Mouse (Mus musculus) lung, embryonic 14.5 days (tissue): Measurements from ENCODE around the gene Bora. TPM values are rescaled to one million over a fixed set of nuclear protein-coding genes. Genes with fewer than 3 reads are reported as not detected.

Experiments
- ATAC-seq: fragments of 200-750 bp; cut with Nextera tagmentation; 2 replicates; pipeline ENCODE4 v1.8.0; 2017; ENCODE audit warnings: mild to moderate bottlenecking, moderate TSS enrichment, moderate library complexity; ENCODE audit not compliant: insufficient read depth
- DNase-seq: peaks from one replicate; pipeline ENCODE4 v3.0.0-alpha.2; 2015
- H3K27ac ChIP-seq: fragments of 300-500 bp; sonication (generic); 2 replicates; pipeline ENCODE4 v1.5.1; 2014; ENCODE audit warnings: low read depth, mild to moderate bottlenecking, moderate library complexity
- H3K27me3 ChIP-seq: fragments of 300-500 bp; sonication (generic); 2 replicates; pipeline ENCODE4 v1.6.1; 2014; ENCODE audit warnings: low read length, control low read depth; ENCODE audit not compliant: insufficient read depth
- H3K36me3 ChIP-seq: fragments of 300-500 bp; sonication (generic); 2 replicates; pipeline ENCODE4 v1.6.1; 2014; ENCODE audit warnings: control low read depth; ENCODE audit not compliant: insufficient read depth
- H3K4me1 ChIP-seq: fragments of 300-500 bp; sonication (generic); 2 replicates; pipeline ENCODE4 v1.6.1; 2014; ENCODE audit warnings: antibody characterized with exemption, control low read depth; ENCODE audit not compliant: insufficient read depth
- H3K4me2 ChIP-seq: fragments of 300-500 bp; sonication (generic); 2 replicates; pipeline ENCODE4 v1.6.1; 2014; ENCODE audit warnings: mild to moderate bottlenecking
- H3K4me3 ChIP-seq: fragments of 300-500 bp; sonication (generic); 2 replicates; pipeline ENCODE4 v1.5.1; 2014; ENCODE audit warnings: low read depth, low read length
- H3K9ac ChIP-seq: fragments of 300-500 bp; sonication (generic); 2 replicates; pipeline ENCODE4 v1.6.1; 2014
- H3K9me3 ChIP-seq: fragments of 300-500 bp; sonication (generic); 2 replicates; pipeline ENCODE4 v1.6.1; 2016; ENCODE audit warnings: low read depth, low read length, control low read depth
- CTCF ChIP-seq: IDR thresholded peaks from 2 replicates; pipeline ENCODE4 v1.5.1; 2016; ENCODE audit warnings: antibody characterized with exemption, low read depth
- WGBS: fragments of 180-500 bp; shearing (Covaris S2); extraction: QIAGEN DNeasy Blood & Tissue Kit; methylation state at CpG from one replicate; pipeline ENCODE4 v1.1.7; 2014; 5-methylcytosine and 5-hydroxymethylcytosine counted together
- polyA plus RNA-seq: library from polyadenylated mRNA; unstranded; fragments of >200 nt; fragmentation: Nextera tagmentation; extraction: Ambion mirVana; gene quantifications from 2 replicates; pipeline ENCODE4 v1.2.1, GENCODE M21; 2014

Gene Bora
- polyA plus RNA-seq, 1 experiment from 2014 or later, result 93.3 TPM

GRCm38 (mm10) chr14:99106671-99107070 lies 60.6 kb downstream of the Bora start:
- Histone ChIP-seq H3K27ac (no peak overlapping the region), H3K36me3 (peaks cover 64% of the 10 kb centered on the region), H3K4me1 (no peaks in the 10 kb centered on the region), H3K4me3 (no peak overlapping the region), H3K4me2 (no peak overlapping the region), H3K9me3 (no peaks in the 10 kb centered on the region), H3K9ac (no peak overlapping the region), H3K27me3 (no peaks in the 10 kb centered on the region)
- 91% methylated on average over 2 of the region's 2 CpGs for WGBS
- TF ChIP-seq CTCF, result no peak
- DNase-seq, result no peak
- ATAC-seq, result no peak

- Histone ChIP-seq H3K4me1 (no peaks in the 10 kb centered on the region), H3K4me2 (no peak overlapping the region), H3K9me3 (no peaks in the 10 kb centered on the region), H3K27me3 (no peaks in the 10 kb centered on the region), H3K36me3 (peaks cover 63% of the 10 kb centered on the region), H3K27ac (no peak overlapping the region), H3K9ac (no peak overlapping the region), H3K4me3 (no peak overlapping the region)
- 86% methylated on average over 2 of the region's 2 CpGs for WGBS
- ATAC-seq (no peak), DNase-seq (no peak)
- TF ChIP-seq CTCF, result no peak
Observed at GRCm38 (mm10) chr14:99107631-99108187, 61.7 kb downstream of the Bora start.

GRCm38 (mm10) chr14:99108762-99109161 lies 62.7 kb downstream of the Bora start:
- no peak for TF ChIP-seq CTCF
- WGBS, result 86% methylated on average over 6 of the region's 6 CpGs
- peaks cover 65% of the 10 kb centered on the region for H3K36me3 ChIP-seq
- H3K4me2 ChIP-seq, result no peak overlapping the region
- no peaks in the 10 kb centered on the region for H3K4me1 ChIP-seq
- no peak overlapping the region for H3K27ac ChIP-seq
- no peak overlapping the region for H3K9ac ChIP-seq
- H3K27me3 ChIP-seq, result no peaks in the 10 kb centered on the region
- no peak for DNase-seq
- ATAC-seq, result no peak
- no peak overlapping the region for H3K4me3 ChIP-seq
- H3K9me3 ChIP-seq, result no peaks in the 10 kb centered on the region

GRCm38 (mm10) chr14:99117576-99117975 lies 71.6 kb downstream of the Bora start:
- 74% methylated on average over 4 of the region's 4 CpGs for WGBS
- DNase-seq, result no peak
- H3K4me3 ChIP-seq, result no peak overlapping the region

GRCm38 (mm10) chr14:99121584-99122339 lies 75.7 kb downstream of the Bora start:
- Histone ChIP-seq H3K9me3 (no peaks in the 10 kb centered on the region), H3K4me3 (no peak overlapping the region), H3K4me2 (no peak overlapping the region), H3K27me3 (no peaks in the 10 kb centered on the region), H3K36me3 (peaks cover 19% of the 10 kb centered on the region), H3K9ac (no peak overlapping the region), H3K4me1 (no peaks in the 10 kb centered on the region), H3K27ac (no peak overlapping the region)
- DNase-seq, result no peak
- no peak for ATAC-seq
- 87% methylated on average over 11 of the region's 11 CpGs for WGBS
- TF ChIP-seq CTCF, result no peak

More at GRCm38 (mm10) chr14:99117576-99117975, 71.6 kb downstream of the Bora start:
- H3K4me1 ChIP-seq, result no peaks in the 10 kb centered on the region
- no peak overlapping the region for H3K9ac ChIP-seq
- H3K36me3 ChIP-seq, result peaks cover 37% of the 10 kb centered on the region
- no peak overlapping the region for H3K4me2 ChIP-seq
- ATAC-seq, result no peak
- H3K9me3 ChIP-seq, result no peaks in the 10 kb centered on the region
- 0 out of 2 replicates have a peak, but pooled peaks have one; percentile 8 for TF ChIP-seq CTCF
- H3K27ac ChIP-seq, result no peak overlapping the region
- no peaks in the 10 kb centered on the region for H3K27me3 ChIP-seq

GRCm38 (mm10) chr14:99124076-99124475 lies 78.1 kb downstream of the Bora start:
- ATAC-seq (no peak), DNase-seq (no peak)
- Histone ChIP-seq H3K4me3 (no peak overlapping the region), H3K9ac (no peak overlapping the region), H3K9me3 (no peaks in the 10 kb centered on the region), H3K27ac (no peak overlapping the region), H3K4me2 (no peak overlapping the region), H3K36me3 (peaks cover 8% of the 10 kb centered on the region; the same call in 1 of the 2 replicates), H3K4me1 (no peaks in the 10 kb centered on the region), H3K27me3 (no peaks in the 10 kb centered on the region)
- TF ChIP-seq CTCF, result no peak
- WGBS, result 92% methylated on average over 4 of the region's 4 CpGs

Other genes with a start within 250 kb of the Bora start
- 2.0 and 2.1 TPM in 2 replicates for gene Rpl36a-ps1, start 51.9 kb upstream of the Bora start, polyA plus RNA-seq
- 68.9 and 71.4 TPM in 2 replicates for gene Mzt1, start 88 bp upstream of the Bora start, polyA plus RNA-seq
- 17.6 and 18.9 TPM in 2 replicates for gene Pibf1, start 53.2 kb downstream of the Bora start, polyA plus RNA-seq
- 43.7 and 45.7 TPM in 2 replicates for gene Dis3, start 53.5 kb downstream of the Bora start, polyA plus RNA-seq